Mouse (Mus musculus) cerebellum, postnatal 36 days (tissue): ENCODE results near the gene Slc19a2.
"Not testable (repeated sequence)": the region's sequence is repeated elsewhere in the genome, so short reads cannot be mapped to it uniquely, and the experiment has no call there.

ENCODE experiments used
- DNase-seq, 2 experiments: peaks; one replicate each; pipeline ENCODE4 v3.0.0; 2021 to 2022; ENCODE audit warnings: mixed read lengths in 2 of 2

The Slc19a2 gene

GRCm38 (mm10) chr1:164248465-164249331 lies at the start of gene Slc19a2:
Slc19a2 (plus strand) TSS chr1:164249046.
- DNase-seq = peak; percentile 97 to 99

- DNase-seq = no peak
Observed at GRCm38 (mm10) chr1:164199551-164199950, 49.3 kb upstream of the Slc19a2 start.

GRCm38 (mm10) chr1:164208437-164208836 lies 40.4 kb upstream of the Slc19a2 start:
- no peak for DNase-seq

- DNase-seq = no peak
Observed at GRCm38 (mm10) chr1:164210899-164211298, 37.9 kb upstream of the Slc19a2 start.

- no peak for DNase-seq
Observed at GRCm38 (mm10) chr1:164212686-164213085, 36.2 kb upstream of the Slc19a2 start.

GRCm38 (mm10) chr1:164214190-164214589 lies 34.7 kb upstream of the Slc19a2 start:
- DNase-seq = no peak

GRCm38 (mm10) chr1:164215097-164215496 lies 33.7 kb upstream of the Slc19a2 start:
- no peak for DNase-seq

- no peak for DNase-seq
Observed at GRCm38 (mm10) chr1:164215540-164215939, 33.3 kb upstream of the Slc19a2 start.

GRCm38 (mm10) chr1:164217791-164218685 lies 30.8 kb upstream of the Slc19a2 start:
- DNase-seq = peak; percentile 7 to 21

GRCm38 (mm10) chr1:164220261-164220660 lies 28.6 kb upstream of the Slc19a2 start:
- DNase-seq = no peak

GRCm38 (mm10) chr1:164223089-164223488 lies 25.8 kb upstream of the Slc19a2 start:
- DNase-seq = no peak

- DNase-seq = not testable (repeated sequence)
Observed at GRCm38 (mm10) chr1:164231937-164232570, 16.8 kb upstream of the Slc19a2 start.

- no peak for DNase-seq
Observed at GRCm38 (mm10) chr1:164233447-164233846, 15.4 kb upstream of the Slc19a2 start.

GRCm38 (mm10) chr1:164235078-164235477 lies 13.8 kb upstream of the Slc19a2 start:
- no peak for DNase-seq

- DNase-seq = peak; percentile 23 to 63
Observed at GRCm38 (mm10) chr1:164236078-164236477, 12.8 kb upstream of the Slc19a2 start.

- DNase-seq = no peak
Observed at GRCm38 (mm10) chr1:164241494-164241893, 7.4 kb upstream of the Slc19a2 start.

GRCm38 (mm10) chr1:164242809-164243208 lies 6.0 kb upstream of the Slc19a2 start:
- DNase-seq = no peak

- no peak for DNase-seq
Observed at GRCm38 (mm10) chr1:164247442-164247841, 1.4 kb upstream of the Slc19a2 start.

- DNase-seq = no peak
Observed at GRCm38 (mm10) chr1:164247971-164248370, 875 bp upstream of the Slc19a2 start.

GRCm38 (mm10) chr1:164249332-164249711 lies 476 bp downstream of the Slc19a2 start:
- DNase-seq = no peak

- no peak for DNase-seq
Observed at GRCm38 (mm10) chr1:164250391-164251150, 1.7 kb downstream of the Slc19a2 start.

GRCm38 (mm10) chr1:164251438-164251837 lies 2.6 kb downstream of the Slc19a2 start:
- no peak for DNase-seq
